Mouse (Mus musculus): Measurements from ENCODE around the gene Aplp1. TPM values are rescaled to one million over a fixed set of nuclear protein-coding genes. Genes with fewer than 3 reads are reported as not detected.

Gene Aplp1
- polyA plus RNA-seq, 1 experiment from 2014 or later = 608 TPM

- peaks cover 60% of the 10 kb centered on the region for H3K36me3 ChIP-seq
- no peak for ATAC-seq (replicated peaks)
- peaks cover 27% of the 10 kb centered on the region for H3K4me1 ChIP-seq
- H3K4me2 ChIP-seq (replicated peaks) = no peak overlapping the region
- H3K9ac ChIP-seq (replicated peaks) = no peak overlapping the region
- no peaks in the 10 kb centered on the region for H3K9me3 ChIP-seq
- 14% methylated on average over 4 of the region's 5 CpGs for WGBS
- H3K27ac ChIP-seq (replicated peaks) = no peak overlapping the region
- H3K27me3 ChIP-seq = no peaks in the 10 kb centered on the region
- no peak overlapping the region for H3K4me3 ChIP-seq
Measured at GRCm38 (mm10) chr7:30440697-30441096, 4.6 kb downstream of the Aplp1 start.

DNA sequence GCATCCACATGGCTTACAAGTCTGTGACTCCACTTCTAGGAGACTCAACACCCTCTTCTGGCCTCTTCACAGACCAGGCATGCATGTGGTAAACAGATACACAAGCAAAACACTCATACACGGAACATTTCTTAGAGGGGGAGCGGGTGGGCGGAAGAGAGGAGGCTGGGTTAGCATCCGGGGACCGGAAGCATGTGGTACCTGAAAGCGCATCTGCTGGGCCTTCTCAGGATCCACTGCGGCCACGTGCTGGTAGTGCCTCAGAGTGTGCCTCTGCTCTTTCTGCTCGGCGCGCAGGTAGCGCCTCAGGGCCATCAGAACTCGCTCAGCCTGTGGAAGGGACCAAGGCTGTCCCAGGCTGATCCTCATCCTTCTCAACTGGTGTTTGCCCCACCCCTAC lies 5.6 kb downstream of the Aplp1 start:
- Histone ChIP-seq H3K4me3 (no peak overlapping the region), H3K27ac (replicated peaks) (no peak overlapping the region), H3K4me2 (replicated peaks) (no peak overlapping the region), H3K9me3 (no peaks in the 10 kb centered on the region), H3K4me1 (peaks cover 26% of the 10 kb centered on the region), H3K9ac (replicated peaks) (no peak overlapping the region), H3K27me3 (no peaks in the 10 kb centered on the region), H3K36me3 (peaks cover 70% of the 10 kb centered on the region)
- WGBS = 85% methylated on average over 13 of the region's 13 CpGs
- no peak for ATAC-seq (replicated peaks)

GRCm38 (mm10) chr7:30436879-30437278 lies 8.5 kb downstream of the Aplp1 start:
- no peak overlapping the region for H3K4me2 ChIP-seq (replicated peaks)
- no peaks in the 10 kb centered on the region for H3K9me3 ChIP-seq
- no peak overlapping the region for H3K4me3 ChIP-seq
- no peak overlapping the region for H3K27ac ChIP-seq (replicated peaks)
- H3K27me3 ChIP-seq = no peaks in the 10 kb centered on the region
- H3K36me3 ChIP-seq = peaks cover 64% of the 10 kb centered on the region
- ATAC-seq (replicated peaks) = no peak
- H3K9ac ChIP-seq (replicated peaks) = no peak overlapping the region
- 22% methylated on average over 10 of the region's 10 CpGs for WGBS
- H3K4me1 ChIP-seq = 0 out of 2 replicates have a peak, but pooled peaks cover under 1% of the 10 kb centered on the region

GRCm38 (mm10) chr7:30435156-30435555 lies 10.2 kb downstream of the Aplp1 start:
- no peak overlapping the region for H3K4me3 ChIP-seq
- no peak overlapping the region for H3K9ac ChIP-seq (replicated peaks)
- peaks cover 55% of the 10 kb centered on the region for H3K36me3 ChIP-seq
- H3K4me1 ChIP-seq = peaks cover 3% of the 10 kb centered on the region; the same call in 1 of the 2 replicates
- H3K4me2 ChIP-seq (replicated peaks) = no peak overlapping the region
- no peaks in the 10 kb centered on the region for H3K9me3 ChIP-seq
- 66% methylated on average over 9 of the region's 9 CpGs for WGBS
- no peak for ATAC-seq (replicated peaks)
- H3K27ac ChIP-seq (replicated peaks) = no peak overlapping the region
- H3K27me3 ChIP-seq = no peaks in the 10 kb centered on the region

DNA sequence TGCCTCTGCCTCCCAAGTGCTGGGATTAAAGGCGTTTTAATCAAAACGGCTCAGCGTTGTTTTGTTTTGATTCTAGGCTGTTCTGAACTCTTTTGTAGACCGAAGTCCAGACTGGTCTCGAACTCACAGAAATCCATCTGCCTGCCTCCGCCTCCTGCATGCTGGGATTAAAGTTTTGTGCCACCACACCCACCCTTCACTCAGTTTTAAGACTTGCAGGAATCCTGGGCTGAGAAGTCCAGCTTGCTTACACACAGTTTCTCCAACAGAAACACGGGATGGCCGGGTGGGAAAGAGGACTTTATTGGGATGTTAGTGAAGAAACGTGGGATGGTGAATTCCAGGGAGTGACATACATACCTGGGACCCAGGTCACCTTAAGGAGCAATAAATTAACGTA lies 10.6 kb downstream of the Aplp1 start:
- H3K27me3 ChIP-seq = no peaks in the 10 kb centered on the region
- no peak overlapping the region for H3K27ac ChIP-seq (replicated peaks)
- H3K9me3 ChIP-seq = no peaks in the 10 kb centered on the region
- WGBS = 76% methylated on average over 10 of the region's 10 CpGs
- no peak overlapping the region for H3K4me2 ChIP-seq (replicated peaks)
- no peak overlapping the region for H3K4me3 ChIP-seq
- no peak overlapping the region for H3K9ac ChIP-seq (replicated peaks)
- peaks cover 50% of the 10 kb centered on the region for H3K36me3 ChIP-seq
- peaks cover 3% of the 10 kb centered on the region; the same call in 1 of the 2 replicates for H3K4me1 ChIP-seq
- no peak for ATAC-seq (replicated peaks)

DNA sequence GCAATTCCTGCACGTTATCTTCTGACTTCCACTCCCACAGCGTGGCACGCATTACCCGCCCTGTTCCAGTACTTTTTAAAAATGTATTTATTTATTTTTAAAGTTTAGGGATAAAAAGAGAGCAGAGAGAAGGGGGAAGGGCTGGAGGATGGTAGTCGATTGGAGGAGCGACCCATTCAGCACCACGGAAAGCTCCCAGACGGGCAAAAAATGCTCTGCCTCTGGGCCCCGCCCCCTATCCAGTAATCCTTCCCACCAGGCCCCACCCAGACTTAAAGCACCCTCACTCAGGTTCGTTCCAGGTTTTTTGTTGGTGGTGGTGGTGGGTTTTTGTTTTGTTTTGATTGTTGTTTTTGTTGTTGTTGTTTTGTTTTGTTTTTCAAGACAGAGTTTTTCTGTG lies 11.1 kb downstream of the Aplp1 start:
- Histone ChIP-seq H3K36me3 (peaks cover 45% of the 10 kb centered on the region), H3K9me3 (no peaks in the 10 kb centered on the region), H3K4me3 (no peak overlapping the region), H3K27me3 (no peaks in the 10 kb centered on the region), H3K27ac (replicated peaks) (no peak overlapping the region), H3K9ac (replicated peaks) (no peak overlapping the region), H3K4me2 (replicated peaks) (no peak overlapping the region), H3K4me1 (peaks cover 3% of the 10 kb centered on the region; the same call in 1 of the 2 replicates)
- WGBS = 1% methylated on average over 10 of the region's 10 CpGs
- ATAC-seq (replicated peaks) = no peak

DNA sequence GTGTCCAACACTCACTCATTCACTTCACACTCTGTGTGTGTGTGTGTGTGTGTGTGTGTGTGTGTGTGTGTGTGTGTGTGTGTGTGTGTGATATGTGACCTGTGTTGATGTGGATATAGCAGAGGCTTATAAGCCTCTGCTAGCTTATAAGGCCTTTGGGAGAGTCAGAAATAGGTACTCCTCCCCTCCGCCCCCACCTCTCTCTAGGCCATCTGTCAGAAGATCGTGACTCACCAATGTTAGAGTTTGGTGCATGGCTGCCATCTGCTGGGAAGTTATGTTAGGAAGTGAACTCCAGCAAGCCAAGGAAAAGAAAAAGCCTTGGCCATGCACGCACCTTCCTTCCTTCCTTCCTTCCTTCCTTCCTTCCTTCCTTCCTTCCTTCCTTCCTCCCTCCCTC lies 13.5 kb downstream of the Aplp1 start:
- Histone ChIP-seq H3K4me1 (peaks cover 3% of the 10 kb centered on the region; the same call in 1 of the 2 replicates), H3K4me3 (no peak overlapping the region), H3K27me3 (no peaks in the 10 kb centered on the region), H3K9me3 (no peaks in the 10 kb centered on the region), H3K27ac (replicated peaks) (no peak overlapping the region), H3K9ac (replicated peaks) (no peak overlapping the region), H3K36me3 (peaks cover 26% of the 10 kb centered on the region), H3K4me2 (replicated peaks) (no peak overlapping the region)
- peak; percentile 72 for ATAC-seq (replicated peaks)
- 12% methylated on average over 3 of the region's 3 CpGs for WGBS

DNA sequence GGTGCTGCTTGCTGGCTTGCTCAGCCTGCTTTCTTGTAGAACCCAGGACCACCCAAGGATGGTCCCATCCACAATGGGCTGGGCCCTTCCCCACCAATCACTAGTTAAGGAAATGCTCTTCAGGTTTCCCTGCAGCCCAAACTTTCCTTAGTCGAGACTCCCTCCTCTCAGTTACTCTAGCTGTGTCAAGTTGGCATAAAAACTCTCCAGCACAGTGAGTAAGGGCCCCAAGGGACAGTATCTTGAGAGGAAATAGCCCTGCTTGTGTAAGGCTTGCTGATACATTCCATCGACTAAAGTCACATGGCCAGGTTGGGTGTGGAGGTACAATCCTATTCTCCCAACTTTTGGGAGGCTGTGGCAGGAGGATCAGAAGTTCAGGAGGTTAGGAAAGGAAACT lies 15.1 kb downstream of the Aplp1 start:
- Histone ChIP-seq H3K9ac (replicated peaks) (no peak overlapping the region), H3K27me3 (no peaks in the 10 kb centered on the region), H3K4me1 (peaks cover 3% of the 10 kb centered on the region; the same call in 1 of the 2 replicates), H3K4me2 (replicated peaks) (no peak overlapping the region), H3K27ac (replicated peaks) (no peak overlapping the region), H3K4me3 (no peak overlapping the region), H3K9me3 (no peaks in the 10 kb centered on the region), H3K36me3 (peaks cover 21% of the 10 kb centered on the region)
- 78% methylated on average over 2 of the region's 2 CpGs for WGBS
- no peak for ATAC-seq (replicated peaks)

- peaks cover 12% of the 10 kb centered on the region; the same call in 1 of the 2 replicates for H3K36me3 ChIP-seq
- no peak overlapping the region for H3K4me3 ChIP-seq
- no peaks in the 10 kb centered on the region for H3K27me3 ChIP-seq
- no peaks in the 10 kb centered on the region for H3K9me3 ChIP-seq
- peaks cover 3% of the 10 kb centered on the region; the same call in 1 of the 2 replicates for H3K4me1 ChIP-seq
- H3K9ac ChIP-seq (replicated peaks) = no peak overlapping the region
- no peak for ATAC-seq (replicated peaks)
- H3K4me2 ChIP-seq (replicated peaks) = no peak overlapping the region
- no peak overlapping the region for H3K27ac ChIP-seq (replicated peaks)
Measured at GRCm38 (mm10) chr7:30429327-30429726, 16.0 kb downstream of the Aplp1 start.

- Histone ChIP-seq H3K9me3 (no peaks in the 10 kb centered on the region), H3K36me3 (peaks cover 12% of the 10 kb centered on the region; the same call in 1 of the 2 replicates), H3K4me3 (peak overlapping the region; percentile 53), H3K4me2 (replicated peaks) (peak overlapping the region; percentile 94), H3K4me1 (peaks cover 20% of the 10 kb centered on the region), H3K27ac (replicated peaks) (peak overlapping the region; percentile 62; the same call in 1 of the 2 replicates), H3K27me3 (no peaks in the 10 kb centered on the region), H3K9ac (replicated peaks) (peak overlapping the region; percentile 62)
- 55% methylated on average over 23 of the region's 23 CpGs for WGBS
- ATAC-seq (replicated peaks) = no peak; the same call in 1 of the 2 replicates
Measured at GRCm38 (mm10) chr7:30423071-30423641, 22.2 kb downstream of the Aplp1 start.

DNA sequence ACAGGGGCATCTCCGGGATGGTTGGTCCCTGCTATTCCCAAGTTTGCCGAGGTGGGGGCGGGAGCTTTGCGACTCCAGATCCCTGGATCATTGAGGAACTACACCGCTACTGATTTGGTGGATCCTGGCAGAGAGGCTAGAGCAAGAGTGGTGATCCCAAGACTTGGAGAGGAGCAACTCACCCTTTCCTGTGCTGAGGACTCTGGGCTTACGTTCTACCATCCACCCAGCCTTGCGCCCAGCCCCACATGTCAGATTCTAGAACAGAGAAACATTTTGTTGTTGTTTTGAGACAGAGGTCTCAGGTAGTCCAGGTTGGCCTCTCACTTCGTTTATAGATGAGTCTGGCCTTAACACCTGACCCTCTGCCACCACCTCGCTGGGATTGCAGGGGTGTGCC lies 22.8 kb downstream of the Aplp1 start:
- Histone ChIP-seq H3K9ac (replicated peaks) (peak overlapping the region; percentile 62), H3K4me3 (peak overlapping the region; percentile 53), H3K27me3 (no peaks in the 10 kb centered on the region), H3K27ac (replicated peaks) (peak overlapping the region; percentile 62), H3K9me3 (no peaks in the 10 kb centered on the region), H3K36me3 (peaks cover 12% of the 10 kb centered on the region; the same call in 1 of the 2 replicates), H3K4me2 (replicated peaks) (peak overlapping the region; percentile 94), H3K4me1 (peaks cover 20% of the 10 kb centered on the region)
- 14% methylated on average over 9 of the region's 9 CpGs for WGBS
- no peak; the same call in 1 of the 2 replicates for ATAC-seq (replicated peaks)

GRCm38 (mm10) chr7:30421890-30422435 lies 23.4 kb downstream of the Aplp1 start:
- ATAC-seq (replicated peaks) = peak; percentile 89
- peak overlapping the region; percentile 62 for H3K27ac ChIP-seq (replicated peaks)
- peaks cover 20% of the 10 kb centered on the region for H3K4me1 ChIP-seq
- peaks cover 12% of the 10 kb centered on the region; the same call in 1 of the 2 replicates for H3K36me3 ChIP-seq
- H3K9ac ChIP-seq (replicated peaks) = peak overlapping the region; percentile 62
- no peaks in the 10 kb centered on the region for H3K9me3 ChIP-seq
- peak overlapping the region; percentile 53 for H3K4me3 ChIP-seq
- H3K27me3 ChIP-seq = no peaks in the 10 kb centered on the region
- under 1% methylated on average over 45 of the region's 45 CpGs for WGBS
- peak overlapping the region; percentile 94 for H3K4me2 ChIP-seq (replicated peaks)

Measured in forebrain, embryonic 15.5 days (tissue).